Mouse (Mus musculus) lung, embryonic 14.5 days (tissue): ENCODE measurements around the gene Gsn. TPM values are rescaled to one million over a fixed set of nuclear protein-coding genes. Genes with fewer than 3 reads are reported as not detected.

Experiments
- ATAC-seq: fragments of 200-750 bp; cut with Nextera tagmentation; 2 replicates; pipeline ENCODE4 v1.8.0; 2017; ENCODE audit warnings: mild to moderate bottlenecking, moderate TSS enrichment, moderate library complexity; ENCODE audit not compliant: insufficient read depth
- DNase-seq: peaks from one replicate; pipeline ENCODE4 v3.0.0-alpha.2; 2015
- H3K27ac ChIP-seq: fragments of 300-500 bp; sonication (generic); 2 replicates; pipeline ENCODE4 v1.5.1; 2014; ENCODE audit warnings: low read depth, mild to moderate bottlenecking, moderate library complexity
- H3K27me3 ChIP-seq: fragments of 300-500 bp; sonication (generic); 2 replicates; pipeline ENCODE4 v1.6.1; 2014; ENCODE audit warnings: low read length, control low read depth; ENCODE audit not compliant: insufficient read depth
- H3K36me3 ChIP-seq: fragments of 300-500 bp; sonication (generic); 2 replicates; pipeline ENCODE4 v1.6.1; 2014; ENCODE audit warnings: control low read depth; ENCODE audit not compliant: insufficient read depth
- H3K4me1 ChIP-seq: fragments of 300-500 bp; sonication (generic); 2 replicates; pipeline ENCODE4 v1.6.1; 2014; ENCODE audit warnings: antibody characterized with exemption, control low read depth; ENCODE audit not compliant: insufficient read depth
- H3K4me2 ChIP-seq: fragments of 300-500 bp; sonication (generic); 2 replicates; pipeline ENCODE4 v1.6.1; 2014; ENCODE audit warnings: mild to moderate bottlenecking
- H3K4me3 ChIP-seq: fragments of 300-500 bp; sonication (generic); 2 replicates; pipeline ENCODE4 v1.5.1; 2014; ENCODE audit warnings: low read depth, low read length
- H3K9ac ChIP-seq: fragments of 300-500 bp; sonication (generic); 2 replicates; pipeline ENCODE4 v1.6.1; 2014
- H3K9me3 ChIP-seq: fragments of 300-500 bp; sonication (generic); 2 replicates; pipeline ENCODE4 v1.6.1; 2016; ENCODE audit warnings: low read depth, low read length, control low read depth
- CTCF ChIP-seq: IDR thresholded peaks from 2 replicates; pipeline ENCODE4 v1.5.1; 2016; ENCODE audit warnings: antibody characterized with exemption, low read depth
- WGBS: fragments of 180-500 bp; shearing (Covaris S2); extraction: QIAGEN DNeasy Blood & Tissue Kit; methylation state at CpG from one replicate; pipeline ENCODE4 v1.1.7; 2014; 5-methylcytosine and 5-hydroxymethylcytosine counted together
- polyA plus RNA-seq: library from polyadenylated mRNA; unstranded; fragments of >200 nt; fragmentation: Nextera tagmentation; extraction: Ambion mirVana; gene quantifications from 2 replicates; pipeline ENCODE4 v1.2.1, GENCODE M21; 2014

Gsn gene
- polyA plus RNA-seq, 1 experiment from 2014 or later: 95.9 TPM

- no peak for DNase-seq
- H3K9me3 ChIP-seq: no peaks in the 10 kb centered on the region
- no peak for ATAC-seq
- no peak overlapping the region; the same call in 1 of the 2 replicates for H3K4me2 ChIP-seq
- no peaks in the 10 kb centered on the region for H3K27me3 ChIP-seq
- peak overlapping the region; percentile 63 for H3K27ac ChIP-seq
- H3K36me3 ChIP-seq: no peaks in the 10 kb centered on the region
- WGBS: 45% methylated on average over 10 of the region's 10 CpGs
- no peaks in the 10 kb centered on the region for H3K4me1 ChIP-seq
- H3K9ac ChIP-seq: no peak overlapping the region
- no peak for TF ChIP-seq CTCF
- no peak overlapping the region for H3K4me3 ChIP-seq
Observed at GRCm38 (mm10) chr2:35327583-35327982, 71.4 kb downstream of the Gsn start.

GRCm38 (mm10) chr2:35328064-35328792 lies 72.0 kb downstream of the Gsn start:
- Histone ChIP-seq H3K27me3 (no peaks in the 10 kb centered on the region), H3K9ac (no peak overlapping the region), H3K27ac (peak overlapping the region; percentile 63), H3K4me2 (no peak overlapping the region; the same call in 1 of the 2 replicates), H3K4me3 (no peak overlapping the region), H3K36me3 (no peaks in the 10 kb centered on the region), H3K4me1 (no peaks in the 10 kb centered on the region), H3K9me3 (no peaks in the 10 kb centered on the region)
- no peak for TF ChIP-seq CTCF
- DNase-seq (no peak), ATAC-seq (no peak)
- 43% methylated on average over 11 of the region's 11 CpGs for WGBS

GRCm38 (mm10) chr2:35329061-35329460 lies 72.9 kb downstream of the Gsn start:
- no peak for TF ChIP-seq CTCF
- 81% methylated on average over 2 of the region's 2 CpGs for WGBS
- Histone ChIP-seq H3K4me3 (no peak overlapping the region), H3K4me1 (no peaks in the 10 kb centered on the region), H3K27ac (no peak overlapping the region), H3K9me3 (no peaks in the 10 kb centered on the region), H3K36me3 (no peaks in the 10 kb centered on the region), H3K4me2 (no peak overlapping the region), H3K27me3 (no peaks in the 10 kb centered on the region), H3K9ac (no peak overlapping the region)
- DNase-seq: no peak
- ATAC-seq: no peak

- H3K4me3 ChIP-seq: no peak overlapping the region
- no peaks in the 10 kb centered on the region for H3K36me3 ChIP-seq
- H3K4me2 ChIP-seq: no peak overlapping the region
- TF ChIP-seq CTCF: no peak
- H3K27ac ChIP-seq: no peak overlapping the region
- no peaks in the 10 kb centered on the region for H3K9me3 ChIP-seq
- H3K9ac ChIP-seq: no peak overlapping the region
- WGBS: 40% methylated on average over 2 of the region's 2 CpGs
- no peak for ATAC-seq
- H3K4me1 ChIP-seq: no peaks in the 10 kb centered on the region
- 0 out of 2 replicates have a peak, but pooled peaks cover 3% of the 10 kb centered on the region for H3K27me3 ChIP-seq
- no peak for DNase-seq
Observed at GRCm38 (mm10) chr2:35331205-35331604, 75.0 kb downstream of the Gsn start.

GRCm38 (mm10) chr2:35333670-35334069 lies 77.5 kb downstream of the Gsn start:
- H3K4me3 ChIP-seq: no peak overlapping the region
- no peaks in the 10 kb centered on the region for H3K4me1 ChIP-seq
- DNase-seq: no peak
- no peak for TF ChIP-seq CTCF
- peak overlapping the region; percentile 25; the same call in 1 of the 2 replicates for H3K4me2 ChIP-seq
- H3K9me3 ChIP-seq: no peaks in the 10 kb centered on the region
- no peak overlapping the region for H3K27ac ChIP-seq
- ATAC-seq: no peak
- H3K36me3 ChIP-seq: no peaks in the 10 kb centered on the region
- H3K27me3 ChIP-seq: 0 out of 2 replicates have a peak, but pooled peaks cover 3% of the 10 kb centered on the region
- H3K9ac ChIP-seq: no peak overlapping the region

GRCm38 (mm10) chr2:35335620-35336019 lies 79.4 kb downstream of the Gsn start:
- 7% methylated on average over 7 of the region's 7 CpGs for WGBS
- ATAC-seq (no peak), DNase-seq (no peak)
- Histone ChIP-seq H3K4me2 (peak overlapping the region; percentile 98), H3K36me3 (no peaks in the 10 kb centered on the region), H3K27ac (0 out of 2 replicates have a peak overlapping the region, but pooled peaks have one; percentile 6), H3K9ac (peak overlapping the region; percentile 82), H3K4me3 (peak overlapping the region; percentile 71), H3K4me1 (no peaks in the 10 kb centered on the region), H3K27me3 (0 out of 2 replicates have a peak, but pooled peaks cover 3% of the 10 kb centered on the region), H3K9me3 (no peaks in the 10 kb centered on the region)
- no peak for TF ChIP-seq CTCF

GRCm38 (mm10) chr2:35336388-35337280 lies 80.5 kb downstream of the Gsn start, which contains the start of gene Stom:
Gene Stom, minus strand, starts transcription at chr2:35336976.
- DNase-seq: peak; percentile 100
- peak within 1 kb of the TSS; percentile 71 for H3K4me3 ChIP-seq
- peak within 1 kb of the TSS; percentile 98 for H3K4me2 ChIP-seq
- H3K9ac ChIP-seq: peak within 1 kb of the TSS; percentile 82
- H3K27ac ChIP-seq: peak within 1 kb of the TSS; percentile 88
- no peaks in the 10 kb centered on the region for H3K9me3 ChIP-seq
- H3K4me1 ChIP-seq: no peaks in the 10 kb centered on the region
- WGBS: under 1% methylated on average over 45 of the region's 45 CpGs
- peak; percentile 99 for ATAC-seq
- H3K36me3 ChIP-seq: no peaks in the 10 kb centered on the region
- TF ChIP-seq CTCF: 0 out of 2 replicates have a peak, but pooled peaks have one; percentile 1
- H3K27me3 ChIP-seq: 0 out of 2 replicates have a peak, but pooled peaks cover 3% of the 10 kb centered on the region
